Mouse (Mus musculus) brain, embryonic 14.5 days (tissue): ENCODE data around the gene Ctsh. TPM values are rescaled to one million over a fixed set of nuclear protein-coding genes. Genes with fewer than 3 reads are reported as not detected.
"Not testable (repeated sequence)": the region's sequence is repeated elsewhere in the genome, so short reads cannot be mapped to it uniquely, and the experiment has no call there.

ENCODE experiments used
- DNase-seq: peaks from one replicate; pipeline ENCODE4 v3.0.0-alpha.2; 2011; ENCODE audit warnings: low read depth
- CTCF ChIP-seq: fragments of 200-500 bp; IDR thresholded peaks from 2 replicates; pipeline ENCODE4 v1.5.1; 2012; ENCODE audit warnings: inconsistent platforms, mild to moderate bottlenecking, moderate library complexity, borderline replicate concordance; ENCODE audit not compliant: insufficient read depth, insufficient read length; ENCODE audit errors: extremely low read depth
- POLR2A ChIP-seq: fragments of 200-500 bp; IDR thresholded peaks from 2 replicates; pipeline ENCODE4 v1.6.1; 2012; ENCODE audit warnings: mild to moderate bottlenecking, inconsistent platforms, borderline replicate concordance; ENCODE audit not compliant: poor library complexity, insufficient read depth, insufficient read length, severe bottlenecking; ENCODE audit errors: extremely low read depth
- polyA plus RNA-seq: library from polyadenylated mRNA; depleted of rRNA; stranded (reverse); fragments of >200 nt; gene quantifications from 2 replicates; pipeline ENCODE4 v1.2.3, GENCODE M21; 2012

Ctsh gene
- polyA plus RNA-seq, 1 experiment = 7.4 TPM

DNA sequence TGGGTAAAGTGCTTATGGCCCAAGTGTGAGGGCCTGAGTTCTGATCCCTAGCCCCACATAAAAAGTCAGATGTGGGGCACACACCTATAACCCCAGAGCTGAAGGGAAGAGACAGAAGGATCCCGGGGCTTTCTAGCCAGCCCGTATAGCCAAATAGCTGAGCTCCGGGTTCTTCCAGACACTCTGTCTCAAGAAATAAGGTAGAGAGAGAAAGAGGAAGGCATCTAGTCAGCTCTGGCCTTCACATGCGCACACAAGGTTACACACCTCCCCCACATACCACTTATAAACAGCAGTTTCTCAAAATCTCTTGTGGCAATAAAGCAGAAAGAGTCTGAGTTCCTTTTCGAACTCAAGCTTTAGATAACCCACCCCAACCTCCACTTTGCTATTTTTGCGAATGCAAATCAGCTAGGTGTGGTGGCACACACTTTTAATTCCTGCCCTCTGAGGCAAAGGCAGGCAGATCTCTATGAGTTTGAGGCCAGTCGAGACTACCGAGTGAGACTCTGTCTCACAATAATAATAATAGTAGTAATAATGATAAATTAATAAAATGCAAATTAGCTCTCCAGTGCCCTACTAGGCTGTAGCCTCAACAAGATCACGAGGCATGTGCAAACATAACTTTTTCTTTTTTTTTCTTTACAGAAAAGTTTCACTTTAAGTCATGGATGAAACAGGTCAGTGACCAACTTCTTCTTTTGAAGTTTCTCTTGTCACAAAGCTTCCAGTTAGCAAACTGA, 6.0 kb downstream of the Ctsh start:
- no peak for DNase-seq
- no peak for TF ChIP-seq CTCF
- no peak for TF ChIP-seq POLR2A

DNA sequence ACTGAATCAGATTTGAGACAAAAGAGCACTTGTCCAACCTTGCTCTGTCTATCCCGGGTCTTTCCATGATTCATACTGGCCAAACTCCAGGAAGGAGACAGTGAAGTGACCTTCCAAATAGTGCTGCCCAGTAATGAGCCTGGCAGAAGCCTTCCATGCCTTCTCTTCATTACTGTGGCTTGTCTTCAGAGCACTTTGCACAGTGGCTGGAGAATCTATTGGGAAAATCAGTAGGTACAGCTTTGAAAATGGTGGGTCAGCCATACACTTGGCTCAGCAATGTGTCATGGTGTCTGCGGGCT, 6.6 kb downstream of the Ctsh start:
- TF ChIP-seq POLR2A = no peak
- no peak for TF ChIP-seq CTCF

DNA sequence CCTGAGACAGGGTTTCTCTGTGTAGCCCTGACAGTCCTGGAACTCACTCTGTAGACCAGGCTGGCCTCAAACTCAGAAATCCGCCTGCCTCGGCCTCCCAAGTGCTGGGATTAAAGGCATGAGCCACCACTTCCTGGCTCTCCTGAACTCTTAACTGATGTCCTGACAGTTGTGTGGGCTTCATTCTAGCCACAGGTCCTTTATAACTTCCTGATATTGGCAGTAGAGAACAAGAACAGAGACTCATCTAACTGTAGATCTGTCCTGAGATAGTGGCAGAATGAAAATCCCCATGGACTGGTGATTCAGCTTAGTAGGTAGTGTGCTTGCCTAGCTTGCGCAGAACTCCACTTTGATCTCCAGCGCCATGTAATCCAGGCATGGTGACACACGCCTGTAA, 7.0 kb downstream of the Ctsh start:
- not testable (repeated sequence) for DNase-seq

More for the DNA sequence above, 6.6 kb downstream of the Ctsh start:
- DNase-seq = no peak

GRCm38 (mm10) chr9:90067341-90067740, 13.4 kb downstream of the Ctsh start:
- DNase-seq = no peak
- TF ChIP-seq POLR2A = no peak
- TF ChIP-seq CTCF = no peak

GRCm38 (mm10) chr9:90068786-90069185, 14.8 kb downstream of the Ctsh start:
- no peak for TF ChIP-seq POLR2A
- no peak for DNase-seq

DNA sequence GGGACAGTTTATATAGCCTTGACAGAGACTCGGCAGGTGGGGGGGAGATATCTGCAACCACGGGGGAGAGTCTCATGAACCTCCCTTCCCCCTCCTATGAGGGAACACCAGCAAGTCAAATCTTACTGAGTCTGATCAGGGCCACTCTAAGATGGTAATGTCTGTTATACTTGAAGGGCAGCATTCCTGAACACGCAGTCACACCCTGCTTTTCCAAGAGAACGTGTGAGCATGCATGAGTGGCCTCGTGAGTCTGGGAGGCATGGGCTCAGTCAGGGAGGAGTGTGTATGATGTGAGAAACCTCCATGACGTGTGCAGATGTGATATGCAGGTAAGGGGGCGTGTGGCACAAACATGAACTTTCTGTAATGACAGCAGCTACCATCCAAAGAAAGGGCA, 15.5 kb downstream of the Ctsh start:
- DNase-seq = no peak
- TF ChIP-seq CTCF (no peak), POLR2A (no peak)

DNA sequence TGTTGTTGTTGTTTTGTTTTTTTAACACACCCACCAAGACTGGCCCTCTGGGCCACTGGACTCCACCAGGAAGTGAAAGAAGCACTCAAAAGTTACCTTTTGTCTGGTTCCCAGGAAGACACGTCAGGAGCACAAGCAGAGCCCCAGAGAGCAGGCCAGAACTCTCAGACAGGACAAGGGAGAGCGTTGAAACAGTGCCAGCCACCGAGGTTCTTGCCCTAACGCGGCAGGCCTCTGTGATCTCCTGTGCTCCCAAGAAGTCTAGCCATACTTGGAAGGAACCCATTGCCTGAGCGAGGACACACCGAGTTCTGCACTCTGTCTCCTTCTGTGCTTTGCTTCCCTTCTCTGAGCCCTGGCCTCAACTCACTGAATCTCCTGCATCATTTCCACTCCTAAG, 16.2 kb downstream of the Ctsh start:
- DNase-seq = no peak
- TF ChIP-seq POLR2A (no peak), CTCF (no peak)

DNA sequence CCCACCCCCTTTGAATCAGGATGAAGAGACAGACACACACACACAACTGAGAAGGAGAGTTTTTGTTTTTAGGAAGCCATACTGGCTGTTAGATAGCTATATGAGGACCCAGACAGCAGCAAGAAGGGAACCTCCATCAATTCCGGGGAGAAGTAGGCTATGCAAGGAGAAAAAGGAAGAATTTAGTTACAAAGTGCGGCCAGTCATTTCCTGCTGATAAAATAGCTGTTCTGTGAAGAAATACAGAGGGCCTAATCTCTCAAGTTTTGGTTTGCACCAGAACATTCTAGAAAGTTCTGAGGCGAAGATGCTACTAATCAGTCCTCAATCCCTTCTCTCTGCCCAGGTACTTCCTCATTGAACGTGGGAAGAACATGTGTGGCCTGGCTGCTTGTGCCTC, 21.4 kb downstream of the Ctsh start:
- TF ChIP-seq CTCF (no peak), POLR2A (no peak)
- no peak for DNase-seq

DNA sequence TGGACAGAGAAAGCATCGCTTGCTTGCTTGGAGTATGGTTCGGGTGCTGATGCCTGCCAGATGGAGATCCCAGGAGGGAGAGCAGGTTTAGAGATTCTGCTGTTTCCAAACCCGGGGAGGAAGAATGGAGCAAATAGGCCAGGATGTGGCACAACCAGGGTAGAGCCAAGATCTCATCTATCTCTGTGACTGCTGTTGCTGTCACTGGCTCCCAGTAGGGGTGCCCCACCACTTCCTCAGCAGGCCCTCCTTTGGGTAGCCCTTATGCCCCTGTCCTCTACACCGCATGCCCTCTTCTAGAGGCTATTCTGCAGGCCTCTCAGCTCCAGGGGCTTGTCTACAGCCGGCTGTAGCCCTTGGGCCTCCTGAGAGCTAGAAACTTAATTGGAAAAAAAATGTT, 22.2 kb downstream of the Ctsh start:
- no peak for DNase-seq
- TF ChIP-seq CTCF (no peak), POLR2A (no peak)

DNA sequence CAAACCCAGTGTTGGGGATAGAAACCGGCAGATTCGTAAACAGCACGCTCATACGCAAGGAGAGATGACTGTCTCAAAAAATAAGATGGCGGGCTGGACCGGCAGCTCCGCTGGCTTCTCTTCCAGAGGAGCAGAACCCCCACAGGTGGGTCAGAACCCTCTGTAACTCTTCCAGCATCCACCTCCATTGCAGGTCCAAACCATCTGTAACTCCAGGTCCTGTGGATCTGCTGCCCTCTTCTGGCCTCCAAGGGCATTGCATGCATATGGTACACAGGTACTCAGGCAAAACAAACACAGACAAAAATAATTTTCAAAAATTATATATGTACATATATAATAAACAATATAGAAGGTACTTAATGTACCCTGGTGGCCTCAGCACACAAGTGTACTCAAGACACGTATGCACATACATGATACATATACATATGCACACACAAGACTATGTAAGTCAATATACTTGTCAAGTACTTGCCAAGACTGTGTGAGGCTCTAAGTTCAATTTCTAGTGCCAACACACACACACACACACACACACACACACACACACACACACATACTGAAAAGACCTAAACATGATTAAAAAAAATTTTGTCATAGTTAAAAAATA, 23.0 kb downstream of the Ctsh start:
- DNase-seq = peak; percentile 58

DNA sequence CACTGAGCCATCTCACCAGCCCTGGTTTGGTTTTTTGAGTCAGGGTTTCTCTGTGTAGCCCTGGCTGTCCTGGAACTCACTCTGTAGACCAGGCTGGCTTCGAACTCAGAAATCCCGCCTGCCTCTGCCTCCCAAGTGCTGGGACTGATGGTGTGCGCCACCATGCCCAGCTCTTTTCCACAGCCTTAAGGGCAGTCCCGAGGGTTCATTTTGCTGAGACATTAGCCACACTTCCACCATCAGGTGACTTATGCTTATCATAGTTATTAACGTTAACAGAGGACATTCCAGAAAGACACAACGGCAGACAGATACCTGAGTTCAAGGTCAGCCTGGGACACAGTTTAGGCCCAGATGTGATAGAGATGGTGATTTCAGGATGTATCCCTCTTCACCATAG, 28.0 kb downstream of the Ctsh start:
- not testable (repeated sequence) for DNase-seq

More for the DNA sequence above, 23.0 kb downstream of the Ctsh start:
- TF ChIP-seq CTCF (peak; percentile 84; the same call in 1 of the 2 replicates), POLR2A (no peak)

- TF ChIP-seq POLR2A = no peak
- no peak for TF ChIP-seq CTCF
- no peak for DNase-seq
Measured at GRCm38 (mm10) chr9:90082992-90083391, 29.0 kb downstream of the Ctsh start.

- DNase-seq = no peak
- TF ChIP-seq CTCF = no peak
- TF ChIP-seq POLR2A = no peak
Measured at GRCm38 (mm10) chr9:90084152-90084551, 30.2 kb downstream of the Ctsh start.
